ENCODE assay signal across 9 mouse cellular contexts in genomic region chr9:94727457-94727856, GRCm38 (mm10). TPM values are rescaled to one million over a fixed set of nuclear protein-coding genes. Genes with fewer than 3 reads are reported as not detected.
DNase-seq lines count a peak whose midpoint lies in the region; ATAC-seq lines count a peak whose summit lies in the region.
"Had no signal": no experiment of that assay in that cellular context is flagged by ENCODE, and none has a peak within 500 bp of the region (broad histone marks: within the 10 kb centered on the region; RNA-seq: fewer than 3 reads in every experiment).

No protein-coding gene starts in this region.

- no peaks in the 10 kb centered on the region for H3K27me3 ChIP-seq in hindbrain, embryonic 10.5 days (ENCODE audit: insufficient read depth, poor library complexity, severe bottlenecking)
- H3K27me3 ChIP-seq in hindbrain, embryonic 16.5 days (replicated peaks; ENCODE audit: control insufficient read depth, insufficient read depth, low read length): no peaks in the 10 kb centered on the region
- H3K27me3 ChIP-seq in embryonic facial prominence, embryonic 14.5 days (replicated peaks; ENCODE audit: control insufficient read depth, insufficient read depth, low read length): no peaks in the 10 kb centered on the region
- no peaks in the 10 kb centered on the region for H3K27me3 ChIP-seq in midbrain, embryonic 14.5 days (ENCODE audit: control insufficient read depth, insufficient read depth, low read length)
- no peaks in the 10 kb centered on the region for H3K27me3 ChIP-seq in intestine, embryonic 15.5 days (replicated peaks)
- H3K27me3 ChIP-seq: limb, embryonic 13.5 days had no signal

- no peaks in the 10 kb centered on the region for H3K9me3 ChIP-seq in hindbrain, embryonic 10.5 days
- no peaks in the 10 kb centered on the region for H3K9me3 ChIP-seq in hindbrain, embryonic 16.5 days (ENCODE audit: control insufficient read depth, low read length)
- no peaks in the 10 kb centered on the region for H3K9me3 ChIP-seq in embryonic facial prominence, embryonic 14.5 days (ENCODE audit: control insufficient read depth, low read length)
- no peaks in the 10 kb centered on the region for H3K9me3 ChIP-seq in midbrain, embryonic 14.5 days (ENCODE audit: control insufficient read depth, low read length)
- H3K9me3 ChIP-seq in intestine, embryonic 15.5 days: no peaks in the 10 kb centered on the region
- H3K9me3 ChIP-seq: limb, embryonic 13.5 days had no signal

- ATAC-seq in hindbrain, embryonic 16.5 days: no peak
- ATAC-seq in embryonic facial prominence, embryonic 14.5 days (ENCODE audit: low read depth): no peak
- ATAC-seq in midbrain, embryonic 14.5 days (ENCODE audit: low FRiP score, low TSS enrichment): no peak; the same call in 1 of the 2 replicates
- ATAC-seq in intestine, embryonic 15.5 days: no peak

- peaks cover 4% of the 10 kb centered on the region; the same call in 1 of the 2 replicates for H3K4me1 ChIP-seq in hindbrain, embryonic 10.5 days (replicated peaks)
- peaks cover 3% of the 10 kb centered on the region; the same call in 1 of the 2 replicates for H3K4me1 ChIP-seq in hindbrain, embryonic 16.5 days (ENCODE audit: control insufficient read depth, insufficient read depth, low read depth, low read length)
- H3K4me1 ChIP-seq in embryonic facial prominence, embryonic 14.5 days (ENCODE audit: control insufficient read depth, insufficient read depth, low read length): no peaks in the 10 kb centered on the region
- no peaks in the 10 kb centered on the region for H3K4me1 ChIP-seq in midbrain, embryonic 14.5 days (ENCODE audit: control insufficient read depth, insufficient read depth, low read length)
- H3K4me1 ChIP-seq in intestine, embryonic 15.5 days (replicated peaks): no peaks in the 10 kb centered on the region

- DNase-seq in hindbrain, embryonic 10.5 days (ENCODE audit: low spot score): peak; percentile 11
- DNase-seq in 3T3-L1 (ENCODE audit: low read depth, low spot score) (peak; percentile 67), NIH3T3 (ENCODE audit: low read depth) (peak; percentile 39)
- peak; percentile 55 for DNase-seq in embryonic facial prominence, embryonic 14.5 days (ENCODE audit: low spot score)
- peak; percentile 84 for DNase-seq in midbrain, embryonic 14.5 days
- DNase-seq in ovary, postnatal 36 days (ENCODE audit: low spot score): no peak

- no peak overlapping the region for H3K4me3 ChIP-seq in hindbrain, embryonic 10.5 days
- no peak overlapping the region for H3K4me3 ChIP-seq in hindbrain, embryonic 16.5 days (ENCODE audit: low read length)
- H3K4me3 ChIP-seq in embryonic facial prominence, embryonic 14.5 days (ENCODE audit: low read depth, low read length): no peak overlapping the region
- H3K4me3 ChIP-seq in midbrain, embryonic 14.5 days (replicated peaks; ENCODE audit: low read depth, low read length): no peak overlapping the region
- H3K4me3 ChIP-seq in intestine, embryonic 15.5 days (replicated peaks): no peak overlapping the region
- H3K4me3 ChIP-seq: limb, embryonic 13.5 days had no signal

- no peak overlapping the region for H3K27ac ChIP-seq in hindbrain, embryonic 10.5 days
- no peak overlapping the region for H3K27ac ChIP-seq in hindbrain, embryonic 16.5 days (ENCODE audit: low read depth, low read length)
- H3K27ac ChIP-seq in embryonic facial prominence, embryonic 14.5 days (replicated peaks; ENCODE audit: low read depth, low read length): no peak overlapping the region
- H3K27ac ChIP-seq in midbrain, embryonic 14.5 days (replicated peaks; ENCODE audit: low read depth, low read length): no peak overlapping the region
- H3K27ac ChIP-seq in intestine, embryonic 15.5 days: no peak overlapping the region
- H3K27ac ChIP-seq: limb, embryonic 13.5 days had no signal

- no peaks in the 10 kb centered on the region for H3K36me3 ChIP-seq in hindbrain, embryonic 10.5 days
- no peaks in the 10 kb centered on the region for H3K36me3 ChIP-seq in hindbrain, embryonic 16.5 days (ENCODE audit: control insufficient read depth, insufficient read depth, low read length)
- no peaks in the 10 kb centered on the region for H3K36me3 ChIP-seq in embryonic facial prominence, embryonic 14.5 days (ENCODE audit: control insufficient read depth, insufficient read depth, low read length)
- no peaks in the 10 kb centered on the region for H3K36me3 ChIP-seq in midbrain, embryonic 14.5 days (ENCODE audit: control insufficient read depth, insufficient read depth, low read length)
- H3K36me3 ChIP-seq in intestine, embryonic 15.5 days: no peaks in the 10 kb centered on the region
- H3K36me3 ChIP-seq: limb, embryonic 13.5 days had no signal

- 44% methylated on average over 5 of the region's 5 CpGs for WGBS in hindbrain, embryonic 10.5 days
- WGBS in hindbrain, embryonic 16.5 days: 25% methylated on average over 5 of the region's 5 CpGs
- WGBS in embryonic facial prominence, embryonic 14.5 days: 37% methylated on average over 5 of the region's 5 CpGs
- 46% methylated on average over 5 of the region's 5 CpGs for WGBS in midbrain, embryonic 14.5 days
- 25% methylated on average over 5 of the region's 5 CpGs for WGBS in intestine, embryonic 15.5 days

- H3K4me2 ChIP-seq in hindbrain, embryonic 16.5 days (ENCODE audit: low read length): no peak overlapping the region
- no peak overlapping the region for H3K4me2 ChIP-seq in embryonic facial prominence, embryonic 14.5 days (ENCODE audit: low read depth, low read length)
- no peak overlapping the region for H3K4me2 ChIP-seq in midbrain, embryonic 14.5 days (ENCODE audit: low read length)
- no peak overlapping the region for H3K4me2 ChIP-seq in intestine, embryonic 15.5 days (replicated peaks)
- H3K4me2 ChIP-seq: limb, embryonic 13.5 days had no signal

- no peak overlapping the region for H3K9ac ChIP-seq in hindbrain, embryonic 16.5 days (ENCODE audit: low read depth, low read length)
- H3K9ac ChIP-seq in embryonic facial prominence, embryonic 14.5 days (ENCODE audit: low read depth, low read length): no peak overlapping the region
- H3K9ac ChIP-seq in midbrain, embryonic 14.5 days (replicated peaks; ENCODE audit: low read length): no peak overlapping the region
- no peak overlapping the region for H3K9ac ChIP-seq in intestine, embryonic 15.5 days
- H3K9ac ChIP-seq: limb, embryonic 13.5 days had no signal

RNA-seq across cellular contexts. Expression of gene Slc9a9, which starts 57.7 kb away (rescaled TPM):
- polyA plus RNA-seq in hindbrain, embryonic 10.5 days (2016; fragmentation: Nextera tagmentation; extraction: Ambion mirVana): 2.9 and 3.2 TPM in 2 replicates
- 6.9 and 7.0 TPM in 2 replicates for polyA plus RNA-seq in hindbrain, embryonic 16.5 days (2015; fragmentation: Nextera tagmentation; extraction: Ambion mirVana)
- polyA plus RNA-seq in embryonic facial prominence, embryonic 14.5 days (2014; fragmentation: Nextera tagmentation; extraction: Ambion mirVana): 6.5 and 8.0 TPM in 2 replicates
- polyA plus RNA-seq in midbrain, embryonic 14.5 days (2014; fragmentation: Nextera tagmentation; extraction: Ambion mirVana): 5.6 and 6.7 TPM in 2 replicates
- polyA plus RNA-seq in intestine, embryonic 15.5 days (2015; fragmentation: Nextera tagmentation; extraction: Ambion mirVana): 2.4 and 3.0 TPM in 2 replicates
